Mouse (Mus musculus): ENCODE results near the gene Mtm1.

GRCm38 (mm10) chrX:71285473-71285872, 74.9 kb downstream of the Mtm1 start:
- no peak for TF ChIP-seq POLR2A (IDR thresholded peaks at IDR 0.05; ENCODE audit: low read depth, low read length)
- no peak for TF ChIP-seq CTCF (IDR thresholded peaks at IDR 0.05; ENCODE audit: extremely low read depth, insufficient read depth, insufficient read length, insufficient replicate concordance)

Measured in spleen, adult 2 months (tissue).